Mouse (Mus musculus) testis, adult 2 months (tissue): ENCODE data around the gene Tedc1. TPM values are rescaled to one million over a fixed set of nuclear protein-coding genes. Genes with fewer than 3 reads are reported as not detected.
"Not testable (repeated sequence)": the region's sequence is repeated elsewhere in the genome, so short reads cannot be mapped to it uniquely, and the experiment has no call there.

Source experiments
- H3K27ac ChIP-seq: fragments of 200-500 bp; 2 replicates; pipeline ENCODE4 v1.5.1; 2012; ENCODE audit warnings: low read depth, low read length; ENCODE audit not compliant: control insufficient read depth, insufficient read depth
- H3K27me3 ChIP-seq: fragments of 200-500 bp; 2 replicates; pipeline ENCODE4 v1.6.1; 2012; ENCODE audit warnings: mild to moderate bottlenecking, low read length, moderate library complexity; ENCODE audit not compliant: control insufficient read depth, insufficient read depth
- H3K36me3 ChIP-seq: fragments of 200-500 bp; 2 replicates; pipeline ENCODE4 v1.6.1; 2012; ENCODE audit warnings: mild to moderate bottlenecking, low read length; ENCODE audit not compliant: control insufficient read depth, insufficient read depth
- H3K4me1 ChIP-seq: fragments of 200-500 bp; 2 replicates; pipeline ENCODE4 v1.6.1; 2012; ENCODE audit warnings: low read length; ENCODE audit not compliant: control insufficient read depth, insufficient read depth
- H3K4me3 ChIP-seq: fragments of 200-500 bp; 2 replicates; pipeline ENCODE4 v1.5.1; 2012; ENCODE audit warnings: low read depth, mild to moderate bottlenecking, low read length, moderate library complexity, mixed read lengths; ENCODE audit not compliant: control insufficient read depth
- CTCF ChIP-seq: fragments of 200-500 bp; IDR thresholded peaks from 2 replicates; pipeline ENCODE4 v1.5.1; 2012; ENCODE audit warnings: low read depth, mild to moderate bottlenecking, inconsistent platforms, low read length, moderate library complexity; ENCODE audit not compliant: control insufficient read depth, insufficient read depth, insufficient replicate concordance
- POLR2A ChIP-seq: fragments of 200-500 bp; IDR thresholded peaks from 2 replicates; pipeline ENCODE4 v1.6.1; 2012; ENCODE audit warnings: low read depth, mild to moderate bottlenecking, inconsistent platforms, low read length, moderate library complexity; ENCODE audit not compliant: control insufficient read depth
- polyA plus RNA-seq: library from polyadenylated mRNA; depleted of rRNA; stranded (reverse); fragments of >200 nt; gene quantifications from 2 replicates; pipeline ENCODE4 v1.2.3, GENCODE M21; 2012

The Tedc1 gene
- polyA plus RNA-seq, 1 experiment: 46.9 TPM

DNA sequence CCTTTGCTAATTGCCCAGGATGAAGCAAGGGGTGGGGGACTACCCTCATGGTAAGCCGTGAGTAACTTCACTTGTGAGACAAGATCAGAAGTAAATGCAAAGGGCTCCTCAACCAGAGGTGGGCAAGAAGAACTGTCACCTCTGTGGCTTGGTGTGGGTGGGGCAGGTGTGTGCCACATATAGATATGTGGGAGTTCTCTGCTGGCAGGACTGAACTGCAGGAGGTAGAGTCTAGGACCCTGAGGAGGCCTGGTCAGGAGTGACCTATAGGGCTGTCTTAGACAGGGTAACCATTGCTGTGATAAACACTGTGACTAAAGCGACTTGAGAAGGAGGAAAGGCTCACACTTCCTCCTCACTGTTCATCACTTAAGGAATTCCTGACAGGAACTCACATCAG lies 37.2 kb downstream of the Tedc1 start:
- TF ChIP-seq POLR2A (no peak), CTCF (no peak)
- H3K4me3 ChIP-seq: no peak overlapping the region
- peaks cover 8% of the 10 kb centered on the region for H3K4me1 ChIP-seq
- H3K27ac ChIP-seq: no peak overlapping the region
- no peaks in the 10 kb centered on the region for H3K36me3 ChIP-seq
- H3K27me3 ChIP-seq: no peaks in the 10 kb centered on the region

DNA sequence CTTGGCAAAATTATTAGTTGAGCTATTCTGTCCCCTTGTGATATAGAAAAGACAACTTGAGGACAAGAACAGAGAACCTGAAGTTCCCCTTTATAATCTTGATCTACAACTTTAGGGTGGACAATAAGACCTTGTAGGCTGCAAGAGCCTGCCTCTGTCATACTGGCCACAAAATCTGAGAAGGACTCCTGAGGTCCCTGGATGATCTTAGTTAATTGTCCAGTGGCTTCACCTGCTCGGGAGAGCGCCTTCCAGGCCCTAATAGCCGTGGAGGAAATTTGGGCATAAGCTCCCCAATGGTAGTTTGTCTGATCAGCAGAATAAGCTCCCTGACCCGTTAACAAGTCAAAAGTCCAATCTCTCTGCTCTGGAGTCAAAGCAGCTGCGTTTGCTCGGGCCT lies 42.9 kb downstream of the Tedc1 start:
- H3K36me3 ChIP-seq, H3K4me3 ChIP-seq, H3K27ac ChIP-seq: not testable (repeated sequence)

DNA sequence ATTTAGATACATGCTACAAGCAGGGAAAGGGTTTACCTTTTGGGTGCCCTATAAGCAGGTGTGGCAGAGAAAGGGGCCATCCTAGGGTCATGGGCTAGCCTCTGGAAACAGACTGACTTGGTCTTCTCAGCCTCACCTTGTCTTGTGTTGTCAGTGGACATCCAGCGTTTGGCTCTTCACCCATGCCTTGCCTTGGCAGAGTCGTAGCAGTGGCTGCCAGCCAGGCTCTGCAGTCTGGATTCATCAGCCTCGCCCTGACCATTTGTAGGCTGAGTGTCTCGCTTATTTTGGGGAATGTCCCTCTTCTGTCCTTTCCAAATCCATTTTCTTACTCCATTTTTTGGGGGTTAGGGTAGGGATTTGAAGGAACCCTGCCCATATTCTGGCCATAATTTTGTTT lies 45.1 kb downstream of the Tedc1 start:
- Histone ChIP-seq H3K27me3 (no peaks in the 10 kb centered on the region), H3K4me3 (no peak overlapping the region), H3K4me1 (no peaks in the 10 kb centered on the region), H3K36me3 (no peaks in the 10 kb centered on the region), H3K27ac (no peak overlapping the region)
- no peak for TF ChIP-seq POLR2A
- no peak for TF ChIP-seq CTCF

More for the DNA sequence above, 42.9 kb downstream of the Tedc1 start:
- H3K27me3 ChIP-seq, H3K4me1 ChIP-seq: not testable (repeated sequence)

DNA sequence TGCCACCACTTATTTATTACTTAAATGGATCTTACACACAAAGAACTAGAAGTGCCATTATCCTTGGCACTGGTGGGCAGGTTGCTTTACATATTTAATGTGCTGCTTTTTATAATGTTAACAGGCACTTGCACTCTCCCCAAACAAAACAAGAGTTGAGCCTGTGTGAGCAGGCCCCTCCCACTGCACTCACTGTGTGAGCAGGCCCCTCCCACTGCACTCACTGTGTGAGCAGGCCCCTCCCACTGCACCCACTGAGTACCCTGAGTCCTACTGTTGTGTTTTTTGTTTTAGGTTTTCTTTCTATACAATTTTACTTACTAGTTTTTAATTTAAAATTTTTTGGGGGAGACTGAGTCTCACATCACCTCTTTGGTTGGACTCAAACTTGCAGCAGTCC lies 45.8 kb downstream of the Tedc1 start:
- Histone ChIP-seq H3K27ac (no peak overlapping the region), H3K4me1 (no peaks in the 10 kb centered on the region), H3K36me3 (no peaks in the 10 kb centered on the region), H3K4me3 (no peak overlapping the region), H3K27me3 (no peaks in the 10 kb centered on the region)
- no peak for TF ChIP-seq CTCF
- TF ChIP-seq POLR2A: no peak

DNA sequence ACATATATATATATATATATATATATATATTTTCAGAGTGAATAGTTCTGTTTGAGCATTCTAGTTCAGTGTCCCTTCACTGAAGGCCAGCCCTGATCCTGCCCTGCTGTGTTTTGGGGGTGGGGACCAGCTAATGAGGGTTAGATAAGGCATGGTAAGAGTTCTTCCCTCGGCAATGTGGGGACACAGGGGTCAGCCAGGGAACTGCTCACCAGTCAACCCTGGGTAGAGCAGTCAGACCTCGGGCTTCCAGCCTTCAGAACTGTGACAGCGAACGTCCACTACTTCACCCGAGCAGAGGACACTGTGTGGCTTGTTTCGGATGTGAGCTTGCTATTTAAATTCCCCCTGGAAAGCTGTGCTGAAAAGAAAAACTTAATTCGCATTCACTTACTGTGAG lies 47.3 kb downstream of the Tedc1 start:
- Histone ChIP-seq H3K27ac (no peak overlapping the region), H3K27me3 (no peaks in the 10 kb centered on the region), H3K4me1 (no peaks in the 10 kb centered on the region), H3K36me3 (no peaks in the 10 kb centered on the region), H3K4me3 (no peak overlapping the region)
- no peak for TF ChIP-seq POLR2A
- TF ChIP-seq CTCF: no peak

DNA sequence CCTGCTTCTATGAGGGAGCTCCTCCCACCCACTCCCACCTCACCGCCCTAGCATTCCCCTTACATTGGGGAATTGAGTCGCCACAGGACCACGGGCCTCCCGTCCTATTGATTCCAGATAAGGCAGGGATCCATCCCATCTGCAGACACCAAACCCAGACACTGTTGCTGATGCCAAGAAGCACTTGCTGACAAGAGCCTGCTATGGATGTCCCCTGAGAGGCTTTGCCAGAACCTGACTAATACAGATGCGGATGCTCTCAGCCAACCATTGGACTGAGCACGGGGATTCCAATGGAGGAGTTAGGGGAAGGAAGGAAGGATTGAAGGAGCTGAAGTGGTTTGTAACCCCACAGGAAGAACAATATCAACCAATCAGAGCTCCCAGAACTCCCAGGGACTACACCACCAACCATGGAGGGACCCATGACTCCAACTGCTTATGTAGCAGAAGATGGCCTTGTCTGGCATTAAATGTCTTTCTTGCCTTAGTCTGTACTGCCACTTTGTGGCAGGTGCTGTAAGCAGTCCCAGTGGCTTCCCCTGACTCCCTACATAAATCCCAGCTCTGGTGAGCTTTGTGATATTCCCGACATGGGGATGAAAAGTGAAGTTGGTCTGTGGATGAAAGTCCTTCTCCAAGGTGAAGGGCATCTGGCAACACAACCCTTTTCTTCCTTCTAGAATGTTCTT lies 49.2 kb downstream of the Tedc1 start:
- Histone ChIP-seq H3K27me3 (no peaks in the 10 kb centered on the region), H3K4me1 (no peaks in the 10 kb centered on the region), H3K4me3 (no peak overlapping the region), H3K27ac (no peak overlapping the region), H3K36me3 (no peaks in the 10 kb centered on the region)
- TF ChIP-seq CTCF: no peak
- TF ChIP-seq POLR2A: no peak

DNA sequence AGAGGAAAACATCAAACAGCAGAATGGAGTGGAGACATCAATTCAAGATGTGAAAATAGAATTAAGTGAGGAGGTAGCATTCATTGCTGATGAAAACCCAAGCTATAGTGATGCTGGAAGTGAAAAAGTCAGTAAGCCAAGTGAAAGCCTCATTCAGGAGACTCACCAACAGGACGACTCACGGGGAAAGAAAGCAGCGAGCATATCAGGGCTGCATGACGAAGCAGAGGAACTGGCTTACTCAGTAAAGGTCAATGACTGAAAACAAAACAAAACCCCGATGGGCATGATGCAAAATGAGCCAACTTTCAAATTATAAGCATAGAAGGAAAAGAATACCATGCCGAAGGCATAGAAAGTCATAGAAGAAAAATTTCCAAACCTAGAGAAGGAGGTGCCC lies 51.5 kb downstream of the Tedc1 start:
- no peak overlapping the region for H3K4me3 ChIP-seq
- H3K27ac ChIP-seq: no peak overlapping the region
- H3K27me3 ChIP-seq: no peaks in the 10 kb centered on the region
- no peaks in the 10 kb centered on the region for H3K36me3 ChIP-seq
- TF ChIP-seq CTCF (no peak), POLR2A (no peak)
- H3K4me1 ChIP-seq: no peaks in the 10 kb centered on the region

DNA sequence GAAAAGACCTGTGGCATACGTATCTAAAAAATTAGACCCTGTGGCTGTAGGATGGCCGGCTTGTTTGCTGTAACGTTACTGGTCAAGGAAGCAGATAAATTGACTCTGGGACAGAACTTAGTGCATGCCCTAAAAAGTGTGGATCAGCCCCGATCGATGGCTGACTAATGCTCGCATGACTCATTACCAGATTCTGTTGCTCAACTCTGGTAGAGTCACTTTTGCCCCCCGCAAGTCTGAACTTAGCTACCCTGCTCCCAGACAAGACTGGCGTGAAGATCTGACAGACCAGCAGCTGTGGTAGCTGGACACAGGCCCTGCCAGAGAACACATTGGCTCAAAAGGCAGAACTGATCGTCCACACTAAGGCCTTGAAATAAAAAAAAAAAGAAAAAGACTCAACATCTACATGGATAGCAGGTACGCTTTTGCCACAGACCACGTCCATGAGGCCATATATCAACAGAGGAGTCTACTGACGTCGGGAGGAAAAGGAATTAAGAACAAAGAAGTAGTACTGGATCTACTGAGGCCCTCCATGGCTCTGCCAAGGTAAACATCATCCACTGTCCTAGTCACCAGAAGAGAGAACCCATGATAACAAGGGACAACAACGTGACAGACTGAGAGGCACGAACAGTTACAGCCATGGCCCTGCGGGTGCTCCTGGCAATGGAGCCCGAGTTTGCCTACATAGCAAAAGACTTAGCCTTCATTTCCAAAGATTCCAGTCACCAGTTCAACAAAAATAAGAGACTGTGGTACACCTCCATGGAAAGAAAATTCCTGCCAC lies 54.6 kb downstream of the Tedc1 start:
- Histone ChIP-seq H3K4me3 (no peak overlapping the region), H3K4me1 (peaks cover 3% of the 10 kb centered on the region), H3K27ac (no peak overlapping the region), H3K27me3 (no peaks in the 10 kb centered on the region), H3K36me3 (no peaks in the 10 kb centered on the region)
- TF ChIP-seq CTCF (no peak), POLR2A (no peak)
